Mouse (Mus musculus): ENCODE results near the gene Btg3.

Btg3 gene

GRCm38 (mm10) chr16:78346662-78347327, 30.2 kb downstream of the Btg3 start:
- DNase-seq (ENCODE audit: low spot score in 2 of 2) = no peak

GRCm38 (mm10) chr16:78343792-78344191, 33.2 kb downstream of the Btg3 start:
- no peak for DNase-seq (ENCODE audit: low spot score in 2 of 2)

- DNase-seq (ENCODE audit: low spot score in 2 of 2) = no peak
These were observed 34.2 kb downstream of the Btg3 start for GRCm38 (mm10) chr16:78342767-78343166.

GRCm38 (mm10) chr16:78341356-78341755, 35.6 kb downstream of the Btg3 start:
- no peak for DNase-seq (ENCODE audit: low spot score in 2 of 2)

GRCm38 (mm10) chr16:78337226-78337625, 39.8 kb downstream of the Btg3 start:
- DNase-seq (ENCODE audit: low spot score in 2 of 2) = no peak

GRCm38 (mm10) chr16:78327999-78328398, 49.0 kb downstream of the Btg3 start:
- no peak for DNase-seq (ENCODE audit: low spot score in 2 of 2)

- no peak for DNase-seq (ENCODE audit: low spot score in 2 of 2)
These were observed 49.4 kb downstream of the Btg3 start for GRCm38 (mm10) chr16:78327562-78327961.

- DNase-seq (ENCODE audit: low spot score in 2 of 2) = no peak
These were observed 50.8 kb downstream of the Btg3 start for GRCm38 (mm10) chr16:78325972-78326848.

GRCm38 (mm10) chr16:78322140-78322539, 54.9 kb downstream of the Btg3 start:
- DNase-seq (ENCODE audit: low spot score in 2 of 2) = peak in 1 of 2 experiments; percentile 26

- DNase-seq (ENCODE audit: low spot score in 2 of 2) = no peak
These were observed 55.4 kb downstream of the Btg3 start for GRCm38 (mm10) chr16:78321559-78321958.

GRCm38 (mm10) chr16:78319711-78320110, 57.3 kb downstream of the Btg3 start:
- DNase-seq (ENCODE audit: low spot score in 2 of 2) = no peak

GRCm38 (mm10) chr16:78317960-78318359, 59.0 kb downstream of the Btg3 start:
- no peak for DNase-seq (ENCODE audit: low spot score in 2 of 2)

- DNase-seq (ENCODE audit: low spot score in 2 of 2) = peak; percentile 65 to 71
These were observed 60.1 kb downstream of the Btg3 start for GRCm38 (mm10) chr16:78316849-78317248.

GRCm38 (mm10) chr16:78314026-78314425, 63.0 kb downstream of the Btg3 start:
- no peak for DNase-seq (ENCODE audit: low spot score in 2 of 2)

GRCm38 (mm10) chr16:78313135-78313887, 63.7 kb downstream of the Btg3 start:
- DNase-seq (ENCODE audit: low spot score in 2 of 2) = no peak

GRCm38 (mm10) chr16:78309258-78309657, 67.7 kb downstream of the Btg3 start:
- DNase-seq (ENCODE audit: low spot score in 2 of 2) = no peak

- DNase-seq (ENCODE audit: low spot score in 2 of 2) = no peak
These were observed 69.4 kb downstream of the Btg3 start for GRCm38 (mm10) chr16:78307476-78308192.

- no peak for DNase-seq (ENCODE audit: low spot score in 2 of 2)
These were observed 70.4 kb downstream of the Btg3 start for GRCm38 (mm10) chr16:78306606-78307005.

- DNase-seq (ENCODE audit: low spot score in 2 of 2) = no peak
These were observed 71.3 kb downstream of the Btg3 start for GRCm38 (mm10) chr16:78305606-78306100.

- DNase-seq (ENCODE audit: low spot score in 2 of 2) = peak; percentile 60 to 66
These were observed 74.3 kb downstream of the Btg3 start for GRCm38 (mm10) chr16:78302678-78303050.
